Mouse (Mus musculus): ENCODE data around the gene Mfsd14a. TPM values are rescaled to one million over a fixed set of nuclear protein-coding genes. Genes with fewer than 3 reads are reported as not detected.
A peak's percentile ranks its signal among the peaks of the same experiment; 100 is the strongest.

The Mfsd14a gene
- polyA plus RNA-seq, 1 experiment from 2014 or later, result 91.8 TPM

DNA sequence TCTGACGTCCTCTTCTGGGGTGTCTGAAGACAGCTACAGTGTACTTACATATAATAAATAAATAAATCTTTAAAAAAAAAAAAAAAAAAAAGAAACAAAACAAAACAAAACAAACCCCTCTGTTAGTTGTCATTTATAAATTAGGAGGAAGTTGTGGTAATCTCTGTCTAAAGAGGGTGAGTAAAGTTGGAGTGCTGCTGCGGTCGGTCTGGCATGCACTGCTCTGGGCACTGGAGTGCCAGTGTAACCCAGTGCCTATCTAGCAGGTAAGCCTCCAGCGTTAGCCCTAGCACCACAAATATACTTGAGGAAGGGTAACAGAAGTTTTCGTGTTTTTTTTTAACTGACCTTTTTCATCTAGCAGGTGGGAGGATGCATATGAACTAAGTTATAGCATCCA, 61.5 kb downstream of the Mfsd14a start:
- Histone ChIP-seq H3K36me3 (ENCODE audit: control insufficient read depth, insufficient read depth, low read length) (no peaks in the 10 kb centered on the region), H3K27ac (ENCODE audit: low read depth) (no peak overlapping the region), H3K9ac (ENCODE audit: low read length) (no peak overlapping the region), H3K4me1 (replicated peaks; ENCODE audit: control insufficient read depth, insufficient read depth, low read length) (0 out of 2 replicates have a peak, but pooled peaks cover 1% of the 10 kb centered on the region), H3K4me3 (ENCODE audit: low read depth, low read length) (no peak overlapping the region), H3K9me3 (ENCODE audit: control insufficient read depth, low read length) (no peaks in the 10 kb centered on the region), H3K27me3 (replicated peaks; ENCODE audit: control insufficient read depth, insufficient read depth, low read length) (no peaks in the 10 kb centered on the region), H3K4me2 (ENCODE audit: low read length) (no peak overlapping the region)
- WGBS, result 88% methylated on average over 5 of the region's 5 CpGs
- ATAC-seq (replicated peaks; ENCODE audit: low FRiP score, low TSS enrichment, low read depth) (no peak), DNase-seq (ENCODE audit: low spot score) (no peak)

DNA sequence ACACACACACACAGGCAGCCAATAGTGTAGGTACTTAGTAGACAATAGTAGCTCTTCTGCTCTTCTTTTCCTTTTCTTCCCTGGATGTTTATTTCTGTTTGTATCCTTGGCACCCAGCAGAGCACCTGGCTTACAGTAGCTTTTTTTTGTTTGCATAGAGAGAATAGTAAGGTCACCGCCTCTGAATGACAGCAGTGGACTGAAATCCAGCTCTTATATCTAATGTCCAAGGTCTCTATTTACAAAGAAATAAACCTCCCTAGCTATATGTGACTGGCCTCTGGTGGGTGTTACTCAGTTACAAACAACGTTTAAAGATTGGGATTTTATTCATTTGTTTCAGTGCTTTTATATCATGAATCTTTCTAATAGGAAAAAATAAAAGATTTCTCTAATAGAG, 62.8 kb downstream of the Mfsd14a start:
- Histone ChIP-seq H3K4me2 (ENCODE audit: low read length) (no peak overlapping the region), H3K36me3 (ENCODE audit: control insufficient read depth, insufficient read depth, low read length) (no peaks in the 10 kb centered on the region), H3K4me3 (ENCODE audit: low read depth, low read length) (no peak overlapping the region), H3K9me3 (ENCODE audit: control insufficient read depth, low read length) (no peaks in the 10 kb centered on the region), H3K27ac (ENCODE audit: low read depth) (no peak overlapping the region), H3K4me1 (replicated peaks; ENCODE audit: control insufficient read depth, insufficient read depth, low read length) (peaks cover 5% of the 10 kb centered on the region; the same call in 1 of the 2 replicates), H3K27me3 (replicated peaks; ENCODE audit: control insufficient read depth, insufficient read depth, low read length) (no peaks in the 10 kb centered on the region), H3K9ac (ENCODE audit: low read length) (no peak overlapping the region)
- WGBS, result 84% methylated on average over 2 of the region's 2 CpGs
- DNase-seq (ENCODE audit: low spot score), result no peak
- no peak for ATAC-seq (replicated peaks; ENCODE audit: low FRiP score, low TSS enrichment, low read depth)

DNA sequence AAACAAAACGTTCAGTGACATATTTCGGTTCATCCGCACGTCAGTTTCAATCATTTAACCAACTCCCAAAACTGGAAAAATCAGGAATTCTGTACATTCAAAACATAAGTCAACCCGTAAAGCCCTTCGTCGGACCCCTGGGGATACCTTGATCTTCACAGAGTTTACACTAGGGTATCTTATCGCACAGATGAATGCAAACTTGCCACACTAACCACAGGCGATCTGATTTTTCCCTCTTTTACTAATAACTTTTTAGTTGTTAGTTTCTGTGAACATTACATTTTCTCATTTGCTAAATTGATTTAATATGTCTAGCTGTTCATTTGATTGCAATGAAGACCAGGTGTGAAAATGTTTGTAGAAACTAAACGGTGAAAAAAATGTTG, 66.9 kb downstream of the Mfsd14a start:
- DNase-seq (ENCODE audit: low spot score), result no peak
- H3K27ac ChIP-seq (ENCODE audit: low read depth), result no peak overlapping the region
- 10% methylated on average over 10 of the region's 10 CpGs for WGBS

DNA sequence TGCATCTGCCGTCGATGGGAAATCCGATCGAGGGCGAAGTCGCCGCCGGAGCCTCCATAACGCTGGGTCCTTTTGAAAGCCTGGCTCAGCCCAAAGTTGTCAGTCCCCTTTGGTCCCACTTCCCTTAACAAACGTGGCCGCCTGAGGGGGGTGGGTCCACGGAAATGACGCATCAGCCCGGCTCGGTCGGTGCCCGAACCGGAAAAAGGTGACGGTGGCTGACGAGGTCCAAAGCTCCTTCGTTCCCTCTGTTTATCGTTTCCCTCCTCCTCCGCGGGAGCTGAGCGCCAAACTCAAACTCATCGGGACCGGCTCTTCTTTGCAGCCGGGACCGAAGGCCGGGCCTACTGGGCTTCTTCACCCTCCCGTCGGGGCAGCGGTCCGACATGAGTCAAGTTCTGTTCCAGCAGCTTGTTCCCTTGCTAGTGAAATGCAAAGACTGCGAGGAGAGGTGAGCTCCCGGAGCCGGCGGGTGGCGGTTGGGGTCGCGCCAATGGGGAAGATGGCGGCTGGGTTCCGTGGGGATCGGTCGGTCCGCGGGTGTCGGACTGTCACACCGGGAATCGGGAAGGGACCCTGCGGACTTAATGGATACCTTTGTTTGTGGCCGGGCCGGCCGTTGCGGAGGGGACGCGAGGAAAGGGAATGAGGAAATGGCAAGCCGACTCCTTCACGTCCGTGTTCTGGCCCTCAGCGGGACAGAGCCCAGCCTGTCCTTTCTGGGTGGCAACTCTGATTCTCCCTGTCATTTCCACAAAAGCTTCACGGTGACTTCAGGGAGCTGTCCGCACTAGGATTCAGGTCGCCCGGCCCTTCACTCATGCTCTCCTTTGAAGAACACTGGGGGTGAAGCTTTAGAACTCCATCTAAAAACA, 67.5 kb downstream of the Mfsd14a start, which contains the start of gene Sass6:
Gene Sass6, plus strand, starts transcription at position 255 of the 875 bp plus-strand sequence.
- H3K4me1 ChIP-seq (replicated peaks; ENCODE audit: control insufficient read depth, insufficient read depth, low read length), result peaks cover 9% of the 10 kb centered on the region; the same call in 1 of the 2 replicates
- DNase-seq (ENCODE audit: low spot score) (peak; percentile 99), ATAC-seq (replicated peaks; ENCODE audit: low FRiP score, low TSS enrichment, low read depth) (peak; percentile 97)
- H3K27me3 ChIP-seq (replicated peaks; ENCODE audit: control insufficient read depth, insufficient read depth, low read length), result no peaks in the 10 kb centered on the region
- H3K4me3 ChIP-seq (ENCODE audit: low read depth, low read length), result peak within 1 kb of the TSS; percentile 77
- peak within 1 kb of the TSS; percentile 67 for H3K9ac ChIP-seq (ENCODE audit: low read length)
- peak within 1 kb of the TSS; percentile 69 for H3K27ac ChIP-seq (ENCODE audit: low read depth)
- under 1% methylated on average over 65 of the region's 65 CpGs for WGBS
- H3K36me3 ChIP-seq (ENCODE audit: control insufficient read depth, insufficient read depth, low read length), result peaks cover 19% of the 10 kb centered on the region
- H3K9me3 ChIP-seq (ENCODE audit: control insufficient read depth, low read length), result no peaks in the 10 kb centered on the region
- peak within 1 kb of the TSS; percentile 60 for H3K4me2 ChIP-seq (ENCODE audit: low read length)

More for the DNA sequence above, 66.9 kb downstream of the Mfsd14a start:
- Histone ChIP-seq H3K4me1 (replicated peaks; ENCODE audit: control insufficient read depth, insufficient read depth, low read length) (peaks cover 9% of the 10 kb centered on the region; the same call in 1 of the 2 replicates), H3K36me3 (ENCODE audit: control insufficient read depth, insufficient read depth, low read length) (peaks cover 13% of the 10 kb centered on the region), H3K4me2 (ENCODE audit: low read length) (peak overlapping the region; percentile 60), H3K4me3 (ENCODE audit: low read depth, low read length) (peak overlapping the region; percentile 77), H3K9me3 (ENCODE audit: control insufficient read depth, low read length) (no peaks in the 10 kb centered on the region), H3K9ac (ENCODE audit: low read length) (peak overlapping the region; percentile 67), H3K27me3 (replicated peaks; ENCODE audit: control insufficient read depth, insufficient read depth, low read length) (no peaks in the 10 kb centered on the region)
- no peak for ATAC-seq (replicated peaks; ENCODE audit: low FRiP score, low TSS enrichment, low read depth)

DNA sequence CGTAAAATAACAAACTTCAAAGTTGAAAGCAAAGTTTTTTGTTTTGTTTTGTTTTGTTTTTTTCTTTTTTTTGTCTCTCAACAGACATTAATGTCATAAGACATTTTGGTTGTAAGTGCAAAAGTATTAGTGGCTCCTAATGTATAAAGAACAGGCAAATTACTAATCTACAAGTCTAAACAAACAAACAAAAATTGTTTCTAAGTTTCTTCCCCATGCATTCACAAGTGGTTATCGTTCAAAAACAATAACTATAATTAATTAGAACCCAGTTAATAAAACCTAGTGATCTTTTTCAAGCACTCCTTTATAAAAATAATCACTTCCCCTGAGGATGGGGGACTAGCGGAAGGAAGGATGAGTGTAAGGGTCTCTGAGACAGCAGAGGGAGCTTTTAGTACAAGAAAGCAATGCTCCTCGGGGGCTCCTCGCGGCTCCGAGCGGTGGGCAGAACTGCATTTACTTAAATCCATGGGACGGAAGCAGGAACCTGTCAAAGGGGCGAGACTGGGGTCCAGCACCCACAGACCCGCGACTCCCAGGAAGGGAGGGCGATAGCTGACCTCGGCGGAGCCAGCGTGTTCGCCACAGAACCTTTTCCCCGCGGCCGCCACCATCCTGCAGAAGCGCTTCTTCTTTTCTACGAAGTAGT, 68.3 kb downstream of the Mfsd14a start:
- peak overlapping the region; percentile 77 for H3K4me3 ChIP-seq (ENCODE audit: low read depth, low read length)
- peaks cover 27% of the 10 kb centered on the region for H3K36me3 ChIP-seq (ENCODE audit: control insufficient read depth, insufficient read depth, low read length)
- peaks cover 9% of the 10 kb centered on the region; the same call in 1 of the 2 replicates for H3K4me1 ChIP-seq (replicated peaks; ENCODE audit: control insufficient read depth, insufficient read depth, low read length)
- H3K27me3 ChIP-seq (replicated peaks; ENCODE audit: control insufficient read depth, insufficient read depth, low read length), result no peaks in the 10 kb centered on the region
- no peaks in the 10 kb centered on the region for H3K9me3 ChIP-seq (ENCODE audit: control insufficient read depth, low read length)
- WGBS, result 2% methylated on average over 22 of the region's 22 CpGs
- peak overlapping the region; percentile 69 for H3K27ac ChIP-seq (ENCODE audit: low read depth)
- H3K9ac ChIP-seq (ENCODE audit: low read length), result peak overlapping the region; percentile 67
- H3K4me2 ChIP-seq (ENCODE audit: low read length), result peak overlapping the region; percentile 48
- DNase-seq (ENCODE audit: low spot score) (no peak), ATAC-seq (replicated peaks; ENCODE audit: low FRiP score, low TSS enrichment, low read depth) (peak; percentile 76)

DNA sequence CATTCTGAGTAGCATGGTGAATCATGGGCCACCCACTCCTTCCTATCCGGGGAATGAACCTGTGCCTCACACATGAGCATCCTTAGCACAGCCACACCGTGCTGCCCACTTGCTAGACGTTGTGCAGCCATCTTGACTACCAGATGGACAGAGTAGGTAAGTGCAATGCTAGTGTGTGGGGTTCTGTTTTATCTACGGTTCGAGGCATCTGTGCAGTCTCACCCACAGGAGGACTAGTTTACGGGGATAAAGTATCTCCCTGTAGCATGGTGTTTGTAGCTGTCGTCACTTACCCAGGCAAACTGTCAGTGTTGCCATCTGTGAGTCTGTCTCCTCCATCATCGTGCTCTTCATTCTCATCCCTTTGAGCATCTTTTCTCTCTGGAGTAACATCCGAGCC, 80.3 kb downstream of the Mfsd14a start:
- peaks cover 71% of the 10 kb centered on the region for H3K36me3 ChIP-seq (ENCODE audit: control insufficient read depth, insufficient read depth, low read length)
- ATAC-seq (replicated peaks; ENCODE audit: low FRiP score, low TSS enrichment, low read depth), result no peak

More for the DNA sequence above, 80.3 kb downstream of the Mfsd14a start:
- Histone ChIP-seq H3K4me3 (ENCODE audit: low read depth, low read length) (no peak overlapping the region), H3K9me3 (ENCODE audit: control insufficient read depth, low read length) (no peaks in the 10 kb centered on the region), H3K27ac (ENCODE audit: low read depth) (no peak overlapping the region), H3K4me1 (replicated peaks; ENCODE audit: control insufficient read depth, insufficient read depth, low read length) (no peaks in the 10 kb centered on the region), H3K4me2 (ENCODE audit: low read length) (no peak overlapping the region), H3K9ac (ENCODE audit: low read length) (no peak overlapping the region), H3K27me3 (replicated peaks; ENCODE audit: control insufficient read depth, insufficient read depth, low read length) (no peaks in the 10 kb centered on the region)
- DNase-seq (ENCODE audit: low spot score), result no peak
- 96% methylated on average over 9 of the region's 9 CpGs for WGBS

Other genes with a start within 250 kb of the Mfsd14a start
- gene Cdc14a, start 238.6 kb downstream of the Mfsd14a start, polyA plus RNA-seq (2014; fragmentation: Nextera tagmentation; extraction: Ambion mirVana), result 8.8 and 10.0 TPM in 2 replicates
- 76.1 and 77.0 TPM in 2 replicates for gene Rtca, start 154.5 kb downstream of the Mfsd14a start, polyA plus RNA-seq (2014; fragmentation: Nextera tagmentation; extraction: Ambion mirVana)
- gene Dbt, start 149.6 kb downstream of the Mfsd14a start, polyA plus RNA-seq (2014; fragmentation: Nextera tagmentation; extraction: Ambion mirVana), result 13.8 and 17.2 TPM in 2 replicates
- 1.1 and 1.5 TPM in 2 replicates for gene Lrrc39, start 99.7 kb downstream of the Mfsd14a start, polyA plus RNA-seq (2014; fragmentation: Nextera tagmentation; extraction: Ambion mirVana)
- 18.8 and 25.3 TPM in 2 replicates for gene Sass6, start 67.7 kb downstream of the Mfsd14a start, polyA plus RNA-seq (2014; fragmentation: Nextera tagmentation; extraction: Ambion mirVana)
- gene Trmt13, start 48.1 kb downstream of the Mfsd14a start, polyA plus RNA-seq (2014; fragmentation: Nextera tagmentation; extraction: Ambion mirVana), result 29.0 and 33.4 TPM in 2 replicates
- not detected in 2 replicates for gene Gm43191, start 18.6 kb upstream of the Mfsd14a start, polyA plus RNA-seq (2014; fragmentation: Nextera tagmentation; extraction: Ambion mirVana)
- 15.3 and 18.0 TPM in 2 replicates for gene Slc35a3, start 50.2 kb upstream of the Mfsd14a start, polyA plus RNA-seq (2014; fragmentation: Nextera tagmentation; extraction: Ambion mirVana)
- 14.6 TPM in 2 replicates for gene Agl, start 145.5 kb upstream of the Mfsd14a start, polyA plus RNA-seq (2014; fragmentation: Nextera tagmentation; extraction: Ambion mirVana)
- gene Frrs1, start 196.8 kb upstream of the Mfsd14a start, polyA plus RNA-seq (2014; fragmentation: Nextera tagmentation; extraction: Ambion mirVana), result 35.1 and 36.7 TPM in 2 replicates

Data from intestine, embryonic 14.5 days (tissue).